Mouse (Mus musculus): ENCODE measurements at regions not wholly inside any gene's neighbourhood (a gene's known extent, or its start where the extent isn't known, plus 50 kb on each side); places are given as distances from the start of the nearest gene placed in this dataset.
"Not testable (repeated sequence)": the region's sequence is repeated elsewhere in the genome, so short reads cannot be mapped to it uniquely, and the experiment has no call there.

DNA sequence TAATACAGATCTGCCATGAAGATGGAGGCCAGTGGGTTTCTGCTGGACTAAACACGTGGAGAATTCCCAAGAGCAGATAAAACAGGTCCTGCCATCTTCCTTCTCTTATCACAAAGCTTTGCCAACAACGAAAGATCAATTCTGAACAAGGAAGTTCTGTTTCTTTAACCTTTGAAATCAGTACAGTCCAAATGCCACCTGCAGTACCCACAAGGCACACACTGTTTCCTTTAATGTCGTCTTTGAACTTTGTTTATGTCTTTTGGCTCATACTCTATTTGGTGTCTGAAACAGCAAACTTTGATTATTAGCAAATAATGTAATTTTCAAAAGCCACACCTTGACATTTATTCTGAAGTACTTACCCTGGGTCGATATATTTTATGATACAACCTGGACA lies 536.5 kb downstream of the Bckdhb start:
- H3K27ac ChIP-seq (ENCODE audit: low read length): no peak overlapping the region
- WGBS: 41% methylated on average over 4 of the region's 4 CpGs

DNA sequence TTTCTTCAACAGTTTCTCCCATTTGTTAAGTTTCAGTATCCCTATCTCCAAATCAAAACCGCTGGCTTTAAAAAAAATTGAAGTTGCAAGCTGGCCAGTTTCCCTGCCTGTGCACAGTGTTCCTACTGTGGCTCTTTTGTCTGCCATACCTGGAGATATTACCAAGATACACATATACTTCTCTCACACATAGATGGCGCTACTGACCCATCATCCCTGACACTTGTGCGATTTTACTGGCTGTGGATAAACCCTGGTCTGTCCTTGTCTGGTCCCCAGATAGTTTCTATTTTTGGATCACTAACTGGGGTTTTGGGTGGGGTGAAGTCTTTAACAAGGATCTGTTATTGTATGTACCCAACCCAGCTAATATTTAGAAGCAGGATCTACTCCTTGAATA lies 541.8 kb downstream of the Bckdhb start:
- Histone ChIP-seq H3K4me1 (replicated peaks; ENCODE audit: control insufficient read depth, insufficient read depth, low read length) (no peaks in the 10 kb centered on the region), H3K27me3 (ENCODE audit: control insufficient read depth, insufficient read depth, low read depth, low read length) (no peaks in the 10 kb centered on the region), H3K36me3 (ENCODE audit: control insufficient read depth, insufficient read depth, low read length) (no peaks in the 10 kb centered on the region), H3K9me3 (ENCODE audit: control insufficient read depth, low read length) (no peaks in the 10 kb centered on the region), H3K27ac (ENCODE audit: low read length) (no peak overlapping the region), H3K4me3 (ENCODE audit: low read length) (no peak overlapping the region), H3K9ac (ENCODE audit: low read length) (no peak overlapping the region), H3K4me2 (ENCODE audit: low read depth, low read length) (no peak overlapping the region)
- WGBS: 7% methylated on average over 3 of the region's 3 CpGs
- ATAC-seq (ENCODE audit: low read depth): no peak; the same call in 1 of the 2 replicates

More for the DNA sequence above, 536.5 kb downstream of the Bckdhb start:
- Histone ChIP-seq H3K4me2 (ENCODE audit: low read depth, low read length) (no peak overlapping the region), H3K36me3 (ENCODE audit: control insufficient read depth, insufficient read depth, low read length) (no peaks in the 10 kb centered on the region), H3K4me3 (ENCODE audit: low read length) (no peak overlapping the region), H3K9me3 (ENCODE audit: control insufficient read depth, low read length) (no peaks in the 10 kb centered on the region), H3K9ac (ENCODE audit: low read length) (no peak overlapping the region), H3K4me1 (replicated peaks; ENCODE audit: control insufficient read depth, insufficient read depth, low read length) (no peaks in the 10 kb centered on the region), H3K27me3 (ENCODE audit: control insufficient read depth, insufficient read depth, low read depth, low read length) (no peaks in the 10 kb centered on the region)
- ATAC-seq (ENCODE audit: low read depth): no peak

DNA sequence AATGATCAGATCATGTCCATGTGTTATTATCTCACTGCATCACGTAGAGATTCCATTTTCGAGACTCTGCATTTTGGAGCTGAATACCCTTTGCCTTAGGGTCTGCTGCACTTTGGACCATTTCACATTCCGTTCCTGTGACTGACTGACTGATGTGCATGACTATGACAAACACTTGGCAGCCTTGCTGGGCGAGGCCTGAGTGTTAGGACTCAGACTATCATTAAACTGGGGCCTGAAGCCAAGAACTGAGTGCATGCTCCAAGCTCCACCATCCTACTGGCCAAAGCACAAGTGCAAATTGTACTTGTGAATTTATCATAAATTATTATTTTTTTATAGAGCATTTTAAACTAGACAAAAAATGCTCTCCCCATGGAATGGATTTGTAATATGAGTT lies 547.8 kb downstream of the Bckdhb start:
- 50% methylated on average over 4 of the region's 4 CpGs for WGBS
- no peaks in the 10 kb centered on the region for H3K36me3 ChIP-seq (ENCODE audit: control insufficient read depth, insufficient read depth, low read length)
- no peak for ATAC-seq (ENCODE audit: low read depth)
- H3K9me3 ChIP-seq (ENCODE audit: control insufficient read depth, low read length): no peaks in the 10 kb centered on the region
- H3K4me3 ChIP-seq (ENCODE audit: low read length): no peak overlapping the region
- H3K27ac ChIP-seq (ENCODE audit: low read length): no peak overlapping the region
- H3K27me3 ChIP-seq (ENCODE audit: control insufficient read depth, insufficient read depth, low read depth, low read length): no peaks in the 10 kb centered on the region
- no peak overlapping the region for H3K4me2 ChIP-seq (ENCODE audit: low read depth, low read length)
- no peaks in the 10 kb centered on the region for H3K4me1 ChIP-seq (replicated peaks; ENCODE audit: control insufficient read depth, insufficient read depth, low read length)
- no peak overlapping the region for H3K9ac ChIP-seq (ENCODE audit: low read length)

DNA sequence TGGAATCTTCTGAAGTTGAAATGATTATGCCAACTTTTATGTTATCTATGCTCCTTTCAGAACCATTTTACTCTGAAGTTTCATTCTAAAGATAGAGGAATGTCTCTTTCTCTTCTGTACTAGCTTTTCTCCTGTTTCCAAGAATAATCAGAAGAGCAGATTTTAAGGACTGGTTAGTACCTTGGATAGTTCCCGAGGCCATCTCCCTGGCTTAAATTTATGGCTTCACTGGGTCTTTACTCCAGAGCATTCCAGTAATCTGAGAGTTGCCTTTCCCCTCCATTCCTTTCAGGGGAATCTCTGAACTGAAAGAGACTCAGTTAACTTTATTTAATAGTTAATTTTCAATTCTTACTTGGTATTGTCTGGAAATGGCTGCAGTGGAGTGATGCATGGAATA lies 551.0 kb downstream of the Bckdhb start:
- Histone ChIP-seq H3K27ac (ENCODE audit: low read length) (no peak overlapping the region), H3K4me2 (ENCODE audit: low read depth, low read length) (no peak overlapping the region), H3K4me1 (replicated peaks; ENCODE audit: control insufficient read depth, insufficient read depth, low read length) (no peaks in the 10 kb centered on the region), H3K4me3 (ENCODE audit: low read length) (no peak overlapping the region), H3K9me3 (ENCODE audit: control insufficient read depth, low read length) (no peaks in the 10 kb centered on the region), H3K27me3 (ENCODE audit: control insufficient read depth, insufficient read depth, low read depth, low read length) (no peaks in the 10 kb centered on the region), H3K9ac (ENCODE audit: low read length) (no peak overlapping the region), H3K36me3 (ENCODE audit: control insufficient read depth, insufficient read depth, low read length) (no peaks in the 10 kb centered on the region)
- no peak for ATAC-seq (ENCODE audit: low read depth)
- 32% methylated on average over 1 of the region's 1 CpGs for WGBS

DNA sequence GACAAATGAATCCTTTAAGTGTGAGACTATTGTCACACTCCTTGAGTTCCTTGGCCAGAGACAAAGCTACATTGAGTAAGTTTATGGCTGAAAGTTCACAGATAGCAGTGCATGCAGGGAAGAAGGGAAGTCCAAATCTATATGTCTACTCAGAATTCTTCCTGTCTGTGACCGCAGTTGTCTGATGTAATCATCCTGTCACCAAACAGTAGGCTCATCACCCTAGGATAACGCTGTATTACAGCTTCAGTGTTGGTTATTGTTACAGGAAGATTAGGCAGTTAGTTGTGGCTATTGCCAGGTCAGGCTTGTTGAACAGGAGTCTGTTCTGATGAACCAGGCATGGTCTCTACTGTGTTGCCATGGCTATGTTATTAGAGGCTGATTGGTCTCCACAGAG lies 574.6 kb downstream of the Bckdhb start:
- Histone ChIP-seq H3K4me1 (replicated peaks; ENCODE audit: control insufficient read depth, insufficient read depth, low read length) (no peaks in the 10 kb centered on the region), H3K9me3 (ENCODE audit: control insufficient read depth, low read length) (no peaks in the 10 kb centered on the region)
- WGBS: 69% methylated on average over 2 of the region's 2 CpGs

DNA sequence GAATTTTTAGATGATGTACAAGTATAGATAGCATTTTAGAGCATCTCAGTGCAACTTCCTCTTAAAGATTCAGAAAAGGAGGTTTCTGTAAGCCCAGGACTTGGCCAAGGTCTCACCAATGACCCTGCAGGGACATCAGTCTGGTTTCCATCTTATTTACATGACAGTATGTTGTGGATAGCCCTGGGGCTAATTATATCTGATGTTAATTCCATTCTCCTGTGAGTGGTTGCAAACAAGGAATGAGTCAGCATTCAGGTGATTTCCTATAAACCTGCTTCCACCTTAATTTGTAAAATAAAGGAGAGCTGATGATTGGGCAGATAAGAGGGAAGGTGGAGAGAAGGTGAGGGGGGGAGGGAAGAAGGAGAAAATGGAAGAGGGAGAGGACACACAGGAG lies 578.0 kb downstream of the Bckdhb start:
- not testable (repeated sequence) for H3K9me3 ChIP-seq (ENCODE audit: control insufficient read depth, low read length); H3K9ac ChIP-seq (ENCODE audit: low read length); H3K27ac ChIP-seq (ENCODE audit: low read length); ATAC-seq (ENCODE audit: low read depth); H3K4me2 ChIP-seq (ENCODE audit: low read depth, low read length); H3K4me3 ChIP-seq (ENCODE audit: low read length); H3K36me3 ChIP-seq (ENCODE audit: control insufficient read depth, insufficient read depth, low read length); H3K4me1 ChIP-seq (replicated peaks; ENCODE audit: control insufficient read depth, insufficient read depth, low read length); H3K27me3 ChIP-seq (ENCODE audit: control insufficient read depth, insufficient read depth, low read depth, low read length)

More for the DNA sequence above, 574.6 kb downstream of the Bckdhb start:
- Histone ChIP-seq H3K4me2 (ENCODE audit: low read depth, low read length) (no peak overlapping the region), H3K27ac (ENCODE audit: low read length) (no peak overlapping the region), H3K36me3 (ENCODE audit: control insufficient read depth, insufficient read depth, low read length) (no peaks in the 10 kb centered on the region), H3K9ac (ENCODE audit: low read length) (no peak overlapping the region), H3K4me3 (ENCODE audit: low read length) (no peak overlapping the region), H3K27me3 (ENCODE audit: control insufficient read depth, insufficient read depth, low read depth, low read length) (no peaks in the 10 kb centered on the region)
- no peak for ATAC-seq (ENCODE audit: low read depth)

DNA sequence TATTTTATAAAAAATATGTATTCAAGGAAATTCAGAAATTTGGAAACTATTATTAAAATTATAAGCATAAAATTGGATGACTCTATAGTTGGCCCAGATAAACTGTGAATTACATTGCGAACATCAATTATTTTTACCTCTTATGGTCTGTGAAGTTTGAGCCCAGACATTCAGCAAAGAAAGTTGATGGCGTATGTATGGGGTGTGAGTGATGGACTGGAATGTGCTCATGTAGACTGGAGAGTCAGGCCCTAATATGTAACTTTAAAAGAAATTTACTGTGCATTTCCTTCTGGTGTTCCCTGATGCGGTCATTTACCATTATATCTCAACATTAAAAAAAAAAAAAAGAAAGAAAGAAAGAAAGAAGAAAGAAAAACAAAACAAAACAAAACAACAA lies 592.1 kb downstream of the Bckdhb start:
- Histone ChIP-seq H3K9me3 (ENCODE audit: control insufficient read depth, low read length) (no peaks in the 10 kb centered on the region), H3K9ac (ENCODE audit: low read length) (no peak overlapping the region), H3K4me3 (ENCODE audit: low read length) (no peak overlapping the region), H3K36me3 (ENCODE audit: control insufficient read depth, insufficient read depth, low read length) (no peaks in the 10 kb centered on the region), H3K27me3 (ENCODE audit: control insufficient read depth, insufficient read depth, low read depth, low read length) (no peaks in the 10 kb centered on the region), H3K27ac (ENCODE audit: low read length) (no peak overlapping the region), H3K4me2 (ENCODE audit: low read depth, low read length) (no peak overlapping the region), H3K4me1 (replicated peaks; ENCODE audit: control insufficient read depth, insufficient read depth, low read length) (no peaks in the 10 kb centered on the region)
- 51% methylated on average over 3 of the region's 3 CpGs for WGBS
- peak; percentile 66; the same call in 1 of the 2 replicates for ATAC-seq (ENCODE audit: low read depth)

DNA sequence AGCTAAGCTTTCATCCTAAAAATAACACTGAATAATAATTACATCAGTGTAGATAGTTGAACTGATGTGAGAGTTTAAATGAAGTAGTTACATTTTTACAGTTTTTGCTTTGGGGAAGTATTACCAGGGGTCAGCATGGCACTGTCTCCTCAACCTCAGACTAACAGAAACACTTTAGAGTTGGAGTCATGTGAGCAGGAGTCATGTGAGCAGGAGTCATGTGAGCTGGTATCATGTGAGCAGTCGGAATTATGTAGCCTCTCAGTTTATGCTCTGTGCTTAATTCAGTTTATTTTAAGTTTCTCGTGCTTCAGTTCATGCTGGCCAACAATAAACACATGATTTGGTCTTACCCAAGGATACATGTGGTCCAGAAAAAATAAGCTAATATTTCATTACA lies 620.5 kb downstream of the Bckdhb start:
- Histone ChIP-seq H3K36me3 (ENCODE audit: control insufficient read depth, insufficient read depth, low read length) (no peaks in the 10 kb centered on the region), H3K27ac (ENCODE audit: low read length) (no peak overlapping the region), H3K4me2 (ENCODE audit: low read depth, low read length) (no peak overlapping the region), H3K4me1 (replicated peaks; ENCODE audit: control insufficient read depth, insufficient read depth, low read length) (no peaks in the 10 kb centered on the region), H3K27me3 (ENCODE audit: control insufficient read depth, insufficient read depth, low read depth, low read length) (no peaks in the 10 kb centered on the region), H3K9ac (ENCODE audit: low read length) (no peak overlapping the region), H3K9me3 (ENCODE audit: control insufficient read depth, low read length) (no peaks in the 10 kb centered on the region), H3K4me3 (ENCODE audit: low read length) (no peak overlapping the region)
- ATAC-seq (ENCODE audit: low read depth): no peak
- WGBS: 73% methylated on average over 2 of the region's 2 CpGs

DNA sequence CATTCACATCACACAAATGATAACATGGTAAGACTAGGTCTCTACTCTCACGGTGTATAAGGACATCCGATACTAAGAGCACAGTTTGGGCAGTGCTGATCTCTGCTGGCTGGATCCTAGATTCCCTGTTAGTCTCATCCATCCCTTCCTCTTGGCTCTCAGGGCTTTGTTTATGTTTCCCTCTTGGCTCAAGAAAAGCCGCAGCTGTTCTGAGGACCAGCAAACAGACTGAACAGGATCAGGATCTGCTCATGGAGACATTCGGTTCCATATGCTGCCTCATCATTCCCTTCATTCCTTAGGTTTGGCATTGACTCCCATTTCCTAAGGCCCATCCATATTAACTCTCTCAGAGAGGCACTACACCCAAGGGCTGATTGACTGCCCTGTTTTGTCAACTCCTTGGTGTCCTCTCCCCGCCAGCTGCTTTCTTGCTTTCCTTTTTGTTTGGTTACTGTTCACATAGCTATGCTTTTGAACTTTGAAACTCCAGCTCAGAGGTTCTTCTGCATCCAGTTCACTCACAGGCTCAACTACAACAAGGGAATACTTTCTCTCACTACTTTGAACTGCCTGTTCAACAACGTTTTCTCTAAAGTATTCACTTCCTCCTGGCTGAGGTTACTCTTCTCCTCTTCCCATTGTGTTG lies 623.2 kb downstream of the Bckdhb start:
- ATAC-seq (ENCODE audit: low read depth): peak; percentile 98
- Histone ChIP-seq H3K9me3 (ENCODE audit: control insufficient read depth, low read length) (no peaks in the 10 kb centered on the region), H3K36me3 (ENCODE audit: control insufficient read depth, insufficient read depth, low read length) (no peaks in the 10 kb centered on the region), H3K27me3 (ENCODE audit: control insufficient read depth, insufficient read depth, low read depth, low read length) (no peaks in the 10 kb centered on the region), H3K27ac (ENCODE audit: low read length) (0 out of 2 replicates have a peak overlapping the region, but pooled peaks have one; percentile 46), H3K4me2 (ENCODE audit: low read depth, low read length) (no peak overlapping the region), H3K4me3 (ENCODE audit: low read length) (no peak overlapping the region), H3K9ac (ENCODE audit: low read length) (no peak overlapping the region), H3K4me1 (replicated peaks; ENCODE audit: control insufficient read depth, insufficient read depth, low read length) (no peaks in the 10 kb centered on the region)
- WGBS: 35% methylated on average over 6 of the region's 6 CpGs

DNA sequence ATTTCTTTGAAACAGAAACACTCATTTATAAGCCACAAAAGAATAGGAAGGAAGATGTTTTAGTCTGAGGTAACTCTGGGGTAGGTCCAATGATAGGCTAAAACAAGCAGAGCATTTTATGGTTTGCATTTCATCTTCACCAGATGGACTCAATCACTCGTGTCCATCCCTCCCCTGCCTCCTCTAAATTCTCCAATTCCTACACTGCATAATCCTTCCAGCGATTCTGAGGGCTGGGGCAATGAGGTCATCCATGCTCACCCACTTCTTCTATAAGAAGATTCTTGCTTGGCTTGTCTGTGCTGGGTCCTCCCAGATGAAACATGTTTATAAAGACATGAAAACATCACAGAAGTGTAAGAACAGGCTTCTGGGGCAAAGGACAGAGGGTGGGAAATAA lies 630.3 kb downstream of the Bckdhb start:
- Histone ChIP-seq H3K27me3 (ENCODE audit: control insufficient read depth, insufficient read depth, low read depth, low read length) (no peaks in the 10 kb centered on the region), H3K4me1 (replicated peaks; ENCODE audit: control insufficient read depth, insufficient read depth, low read length) (no peaks in the 10 kb centered on the region), H3K9ac (ENCODE audit: low read length) (no peak overlapping the region), H3K36me3 (ENCODE audit: control insufficient read depth, insufficient read depth, low read length) (no peaks in the 10 kb centered on the region), H3K4me3 (ENCODE audit: low read length) (no peak overlapping the region), H3K9me3 (ENCODE audit: control insufficient read depth, low read length) (no peaks in the 10 kb centered on the region), H3K27ac (ENCODE audit: low read length) (no peak overlapping the region), H3K4me2 (ENCODE audit: low read depth, low read length) (no peak overlapping the region)
- WGBS: 23% methylated on average over 2 of the region's 2 CpGs
- no peak for ATAC-seq (ENCODE audit: low read depth)
